Mouse (Mus musculus): ENCODE measurements around the gene Cfd.

GRCm38 (mm10) chr10:79919251-79919849 lies 28.7 kb downstream of the Cfd start:
- TF ChIP-seq POLR2A (IDR thresholded peaks at IDR 0.05; ENCODE audit: low read depth, low read length) (no peak), CTCF (conservative IDR thresholded peaks at IDR 0.05; ENCODE audit: insufficient read depth, insufficient read length, low read depth, low read length) (no peak)
